Comparison of ENCODE assay signal across 22 mouse cellular contexts in genomic region chr7:91463256-91463655, GRCm38 (mm10).
DNase-seq lines count a peak whose midpoint lies in the region; ATAC-seq and TF ChIP-seq lines count a peak whose summit lies in the region.
"Had no signal": no experiment of that assay in that cellular context is flagged by ENCODE, and none has a peak within 500 bp of the region (broad histone marks: within the 10 kb centered on the region; RNA-seq: fewer than 3 reads in every experiment).

No protein-coding gene starts in this region.

- TF ChIP-seq CTCF in layer of hippocampus, adult 2 months (conservative IDR thresholded peaks at IDR 0.05), result no peak

- no peaks in the 10 kb centered on the region for H3K27me3 ChIP-seq in forebrain, embryonic 14.5 days (replicated peaks; ENCODE audit: control insufficient read depth, insufficient read depth, low read length)
- no peaks in the 10 kb centered on the region for H3K27me3 ChIP-seq in forebrain, embryonic 10.5 days (ENCODE audit: poor library complexity, severe bottlenecking)
- H3K27me3 ChIP-seq in embryonic facial prominence, embryonic 10.5 days (replicated peaks; ENCODE audit: low read depth, poor library complexity, severe bottlenecking), result no peaks in the 10 kb centered on the region
- H3K27me3 ChIP-seq in limb, embryonic 11.5 days (ENCODE audit: control insufficient read depth, insufficient read depth, low read length), result no peaks in the 10 kb centered on the region
- H3K27me3 ChIP-seq in kidney, embryonic 15.5 days, result no peaks in the 10 kb centered on the region
- H3K27me3 ChIP-seq: forebrain, embryonic 15.5 days; heart, embryonic 13.5 days had no signal

- WGBS in forebrain, embryonic 14.5 days, result 49% methylated on average over 7 of the region's 7 CpGs
- WGBS in forebrain, embryonic 10.5 days, result 76% methylated on average over 7 of the region's 7 CpGs
- WGBS in embryonic facial prominence, embryonic 10.5 days, result 60% methylated on average over 7 of the region's 7 CpGs
- 16% methylated on average over 7 of the region's 7 CpGs for WGBS in limb, embryonic 11.5 days
- WGBS in kidney, embryonic 15.5 days, result 43% methylated on average over 7 of the region's 7 CpGs

- H3K27ac ChIP-seq in forebrain, embryonic 14.5 days (ENCODE audit: low read depth, low read length), result no peak overlapping the region
- no peak overlapping the region for H3K27ac ChIP-seq in forebrain, embryonic 10.5 days
- peak overlapping the region; percentile 44 for H3K27ac ChIP-seq in layer of hippocampus, adult 2 months
- no peak overlapping the region for H3K27ac ChIP-seq in embryonic facial prominence, embryonic 10.5 days (replicated peaks)
- H3K27ac ChIP-seq in limb, embryonic 11.5 days (replicated peaks; ENCODE audit: low read depth, low read length), result no peak overlapping the region
- H3K27ac ChIP-seq in kidney, embryonic 15.5 days, result no peak overlapping the region
- H3K27ac ChIP-seq: forebrain, embryonic 15.5 days; heart, embryonic 13.5 days had no signal

- DNase-seq in forebrain, embryonic 14.5 days (ENCODE audit: low spot score), result peak; percentile 11
- DNase-seq in forebrain, embryonic 10.5 days (ENCODE audit: extremely low spot score, low spot score), result no peak
- no peak for DNase-seq in layer of hippocampus, adult 2 months (ENCODE audit: low spot score in 2 of 2)
- DNase-seq in layer of hippocampus, adult 8-10 months (ENCODE audit: low spot score in 2 of 2), result no peak
- DNase-seq in embryonic facial prominence, embryonic 10.5 days (ENCODE audit: low spot score), result peak; percentile 9
- DNase-seq in limb, embryonic 11.5 days (ENCODE audit: low spot score), result peak; percentile 53
- no peak for DNase-seq in thymus, postnatal 36 days
- DNase-seq: adrenal gland, postnatal 10 days; B cell, adult 2 months; cerebellum, adult 18-20 months; cerebellum, adult 9-11 months; cerebellum, postnatal 36 days; gastrocnemius, postnatal 36 days; heart, adult 11 months; heart, postnatal 36 days had no signal

- H3K4me2 ChIP-seq in forebrain, embryonic 14.5 days (ENCODE audit: low read length), result no peak overlapping the region
- H3K4me2 ChIP-seq in limb, embryonic 11.5 days (ENCODE audit: low read depth, severe bottlenecking), result no peak overlapping the region
- no peak overlapping the region for H3K4me2 ChIP-seq in kidney, embryonic 15.5 days
- H3K4me2 ChIP-seq: forebrain, embryonic 15.5 days; heart, embryonic 13.5 days; hindbrain, embryonic 14.5 days had no signal

- H3K4me3 ChIP-seq in forebrain, embryonic 14.5 days (ENCODE audit: low read depth, low read length), result no peak overlapping the region
- H3K4me3 ChIP-seq in forebrain, embryonic 10.5 days, result no peak overlapping the region
- no peak overlapping the region for H3K4me3 ChIP-seq in layer of hippocampus, adult 2 months
- H3K4me3 ChIP-seq in embryonic facial prominence, embryonic 10.5 days, result no peak overlapping the region
- H3K4me3 ChIP-seq in limb, embryonic 11.5 days (ENCODE audit: low read depth, low read length), result no peak overlapping the region
- no peak overlapping the region for H3K4me3 ChIP-seq in kidney, embryonic 15.5 days (replicated peaks)
- H3K4me3 ChIP-seq: forebrain, embryonic 15.5 days; heart, embryonic 13.5 days had no signal

- no peak; the same call in 1 of the 2 replicates for ATAC-seq in forebrain, embryonic 14.5 days
- ATAC-seq in limb, embryonic 11.5 days (ENCODE audit: insufficient number of reproducible peaks, low FRiP score, low TSS enrichment, low read depth), result peak; percentile 52
- no peak for ATAC-seq in kidney, embryonic 15.5 days (replicated peaks; ENCODE audit: low FRiP score)
- ATAC-seq: CD4-positive, CD25-positive, alpha-beta regulatory T cell, adult 4 months; forebrain, embryonic 15.5 days; inflammation-experienced regulatory T-cells, adult 6 months had no signal

- no peaks in the 10 kb centered on the region for H3K36me3 ChIP-seq in forebrain, embryonic 14.5 days (ENCODE audit: control insufficient read depth, insufficient read depth, low read length)
- H3K36me3 ChIP-seq in forebrain, embryonic 10.5 days (replicated peaks), result no peaks in the 10 kb centered on the region
- no peaks in the 10 kb centered on the region for H3K36me3 ChIP-seq in embryonic facial prominence, embryonic 10.5 days (replicated peaks)
- H3K36me3 ChIP-seq in limb, embryonic 11.5 days (ENCODE audit: control insufficient read depth, insufficient read depth, low read length), result no peaks in the 10 kb centered on the region
- no peaks in the 10 kb centered on the region for H3K36me3 ChIP-seq in kidney, embryonic 15.5 days
- H3K36me3 ChIP-seq: forebrain, embryonic 15.5 days; G1E; heart, embryonic 13.5 days had no signal

- H3K9me3 ChIP-seq in forebrain, embryonic 14.5 days (replicated peaks; ENCODE audit: control insufficient read depth, low read length), result no peaks in the 10 kb centered on the region
- H3K9me3 ChIP-seq in forebrain, embryonic 10.5 days, result no peaks in the 10 kb centered on the region
- no peaks in the 10 kb centered on the region for H3K9me3 ChIP-seq in embryonic facial prominence, embryonic 10.5 days
- H3K9me3 ChIP-seq in limb, embryonic 11.5 days (ENCODE audit: control insufficient read depth, low read length), result no peaks in the 10 kb centered on the region
- no peaks in the 10 kb centered on the region for H3K9me3 ChIP-seq in kidney, embryonic 15.5 days (replicated peaks)
- H3K9me3 ChIP-seq: forebrain, embryonic 15.5 days; G1E; heart, embryonic 13.5 days had no signal

- H3K9ac ChIP-seq in forebrain, embryonic 14.5 days (ENCODE audit: low read length), result no peak overlapping the region
- no peak overlapping the region for H3K9ac ChIP-seq in limb, embryonic 11.5 days (ENCODE audit: low read length)
- H3K9ac ChIP-seq in kidney, embryonic 15.5 days, result no peak overlapping the region
- H3K9ac ChIP-seq: forebrain, embryonic 15.5 days; heart, embryonic 13.5 days; hindbrain, embryonic 14.5 days had no signal

- no peaks in the 10 kb centered on the region for H3K4me1 ChIP-seq in forebrain, embryonic 14.5 days (ENCODE audit: control insufficient read depth, insufficient read depth, low read length)
- H3K4me1 ChIP-seq in forebrain, embryonic 10.5 days, result no peaks in the 10 kb centered on the region
- no peaks in the 10 kb centered on the region for H3K4me1 ChIP-seq in embryonic facial prominence, embryonic 10.5 days
- H3K4me1 ChIP-seq in limb, embryonic 11.5 days (ENCODE audit: control insufficient read depth, insufficient read depth, low read length), result 0 out of 2 replicates have a peak, but pooled peaks cover 6% of the 10 kb centered on the region
- H3K4me1 ChIP-seq in kidney, embryonic 15.5 days, result no peaks in the 10 kb centered on the region
- H3K4me1 ChIP-seq: forebrain, embryonic 15.5 days; heart, embryonic 13.5 days had no signal

Comparison
In these comparisons a context has a peak if more than half of its experiments do, and no peak if none do; other contexts are left out.
1. DNase-seq: peak in forebrain, embryonic 14.5 days (single experiment), embryonic facial prominence, embryonic 10.5 days (single experiment) and limb, embryonic 11.5 days (single experiment); none in forebrain, embryonic 10.5 days (single experiment), layer of hippocampus, adult 2 months (0 of 2), layer of hippocampus, adult 8-10 months (0 of 2) and thymus, postnatal 36 days (0 of 2).